Mouse (Mus musculus) MEL (cell line): ENCODE results near the gene Arhgap44. TPM values are rescaled to one million over a fixed set of nuclear protein-coding genes. Genes with fewer than 3 reads are reported as not detected.

Experiments used
- DNase-seq: peaks from one replicate; pipeline ENCODE4 v3.0.0; 2011; ENCODE audit warnings: low read depth, low spot score
- H3K27ac ChIP-seq: 2 replicates; pipeline ENCODE4 v1.5.1; 2012; ENCODE audit warnings: low read depth, mild to moderate bottlenecking, control low read depth, low read length, moderate library complexity; ENCODE audit not compliant: control insufficient read depth
- H3K27me3 ChIP-seq, 2 experiments: fragments of 150-350 bp in 1 of 2; sonication (generic) in 1 of 2; 2 replicates each; pipeline ENCODE4 v1.6.1; 2012; ENCODE audit warnings: low read length in 2 of 2, mild to moderate bottlenecking in 2 of 2, improper control_type of control experiment in 1 of 2, moderate library complexity in 1 of 2; ENCODE audit not compliant: insufficient read depth in 2 of 2, control insufficient read depth in 1 of 2
- H3K36me3 ChIP-seq, 2 experiments: 2 replicates each; pipeline ENCODE4 v1.6.1; 2012 to 2014; ENCODE audit warnings: low read length in 2 of 2, improper control_type of control experiment in 1 of 2, inconsistent platforms in 1 of 2, mild to moderate bottlenecking in 1 of 2; ENCODE audit not compliant: insufficient read depth in 2 of 2, control insufficient read depth in 1 of 2
- H3K4me1 ChIP-seq, 2 experiments: fragments of 150-350 bp in 1 of 2; sonication (generic) in 1 of 2; 2 replicates each; pipeline ENCODE4 v1.6.1; 2012; ENCODE audit warnings: low read length in 2 of 2, improper control_type of control experiment in 1 of 2, mild to moderate bottlenecking in 1 of 2; ENCODE audit not compliant: insufficient read depth in 2 of 2, control insufficient read depth in 1 of 2
- H3K4me3 ChIP-seq, 2 experiments: fragments of 150-350 bp in 1 of 2; sonication (generic) in 1 of 2; 2 replicates each; pipeline ENCODE4 v1.5.1; 2012; ENCODE audit warnings: low read depth in 2 of 2, low read length in 2 of 2, mild to moderate bottlenecking in 2 of 2, moderate library complexity in 2 of 2, control low read depth in 1 of 2, improper control_type of control experiment in 1 of 2; ENCODE audit not compliant: control insufficient read depth in 1 of 2, insufficient read depth in 1 of 2
- H3K79me2 ChIP-seq: 2 replicates; pipeline ENCODE4 v1.6.1; 2012; ENCODE audit warnings: mild to moderate bottlenecking, low read length, moderate library complexity; ENCODE audit not compliant: control insufficient read depth, poor library complexity, insufficient read depth
- H3K9ac ChIP-seq: 2 replicates; pipeline ENCODE4 v1.6.1; 2012; ENCODE audit warnings: low read depth, mild to moderate bottlenecking, control low read depth, low read length, moderate library complexity; ENCODE audit not compliant: control insufficient read depth, poor library complexity, severe bottlenecking
- H3K9me3 ChIP-seq: fragments of 150-350 bp; sonication (generic); replicated peaks from 2 replicates; pipeline ENCODE4 v1.6.1; 2012; ENCODE audit warnings: mild to moderate bottlenecking, low read length, improper control_type of control experiment, moderate library complexity; ENCODE audit not compliant: insufficient read depth
- BHLHE40 ChIP-seq: IDR thresholded peaks from 2 replicates; pipeline ENCODE4 v1.6.1; 2012; ENCODE audit warnings: low read depth, mild to moderate bottlenecking, inconsistent platforms, low read length, improper control_type of control experiment, borderline replicate concordance
- CHD2 ChIP-seq: IDR thresholded peaks from 2 replicates; pipeline ENCODE4 v1.6.1; 2011; ENCODE audit warnings: low read length, improper control_type of control experiment
- CTCF ChIP-seq, 3 experiments: IDR thresholded peaks in 2 of 3; conservative IDR thresholded peaks in 1 of 3; 2 replicates each; pipeline ENCODE4 v1.5.1; 2011 to 2012; ENCODE audit warnings: low read length in 3 of 3, low read depth in 2 of 3, mild to moderate bottlenecking in 2 of 3, improper control_type of control experiment in 1 of 3, inconsistent platforms in 1 of 3, mixed read lengths in 1 of 3, moderate library complexity in 1 of 3; ENCODE audit not compliant: control insufficient read depth in 1 of 3, insufficient read depth in 1 of 3, poor library complexity in 1 of 3, severe bottlenecking in 1 of 3
- E2F4 ChIP-seq: IDR thresholded peaks from 2 replicates; pipeline ENCODE4 v1.6.1; 2011; ENCODE audit warnings: low read depth, low read length, improper control_type of control experiment, borderline replicate concordance
- ELF1 ChIP-seq: IDR thresholded peaks from 2 replicates; pipeline ENCODE4 v1.6.1; 2014; ENCODE audit warnings: low read depth, mild to moderate bottlenecking, inconsistent platforms, low read length, improper control_type of control experiment, moderate library complexity
- EP300 ChIP-seq, 2 experiments: IDR thresholded peaks; 2 replicates each; pipeline ENCODE4 v1.6.1; 2011; ENCODE audit warnings: improper control_type of control experiment in 2 of 2, low read length in 2 of 2, low read depth in 1 of 2, mild to moderate bottlenecking in 1 of 2
- ETS1 ChIP-seq: IDR thresholded peaks from 2 replicates; pipeline ENCODE4 v1.6.1; 2012; ENCODE audit warnings: low read depth, mild to moderate bottlenecking, inconsistent platforms, low read length, improper control_type of control experiment, moderate library complexity
- HCFC1 ChIP-seq: IDR thresholded peaks from 2 replicates; pipeline ENCODE4 v1.6.1; 2012; ENCODE audit warnings: low read depth, mild to moderate bottlenecking, inconsistent platforms, low read length, improper control_type of control experiment, moderate library complexity
- MAZ ChIP-seq: IDR thresholded peaks from 2 replicates; pipeline ENCODE4 v1.6.1; 2012; ENCODE audit warnings: low read depth, mild to moderate bottlenecking, inconsistent platforms, low read length, improper control_type of control experiment
- MEF2A ChIP-seq: IDR thresholded peaks from 2 replicates; pipeline ENCODE4 v1.6.1; 2014; ENCODE audit warnings: low read depth, mild to moderate bottlenecking, inconsistent platforms, low read length, improper control_type of control experiment; ENCODE audit not compliant: poor library complexity, insufficient replicate concordance, severe bottlenecking; ENCODE audit errors: extremely low read depth
- NELFE ChIP-seq: IDR thresholded peaks from 2 replicates; pipeline ENCODE4 v1.6.1; 2011; ENCODE audit warnings: low read depth, low read length, improper control_type of control experiment
- NRF1 ChIP-seq: IDR thresholded peaks from 2 replicates; pipeline ENCODE4 v1.6.1; 2014; ENCODE audit warnings: low read depth, mild to moderate bottlenecking, inconsistent platforms, low read length, improper control_type of control experiment, moderate library complexity; ENCODE audit not compliant: poor library complexity, insufficient read depth, severe bottlenecking
- POLR2AphosphoS2 ChIP-seq: IDR thresholded peaks from 2 replicates; pipeline ENCODE4 v1.6.1; 2011; ENCODE audit warnings: low read length, improper control_type of control experiment
- RAD21 ChIP-seq: IDR thresholded peaks from 2 replicates; pipeline ENCODE4 v1.6.1; 2011; ENCODE audit warnings: mild to moderate bottlenecking, low read depth, low read length, improper control_type of control experiment
- RCOR1 ChIP-seq: IDR thresholded peaks from 2 replicates; pipeline ENCODE4 v1.6.1; 2012; ENCODE audit warnings: low read depth, mild to moderate bottlenecking, inconsistent platforms, low read length, improper control_type of control experiment
- SIN3A ChIP-seq: IDR thresholded peaks from 2 replicates; pipeline ENCODE4 v1.6.1; 2012; ENCODE audit warnings: low read length, improper control_type of control experiment, inconsistent platforms
- SMC3 ChIP-seq: IDR thresholded peaks from 2 replicates; pipeline ENCODE4 v1.6.1; 2011; ENCODE audit warnings: low read depth, low read length, improper control_type of control experiment
- TCF12 ChIP-seq: IDR thresholded peaks from 2 replicates; pipeline ENCODE4 v1.6.1; 2014; ENCODE audit warnings: low read depth, mild to moderate bottlenecking, inconsistent platforms, low read length, improper control_type of control experiment, moderate library complexity
- USF1 ChIP-seq: IDR thresholded peaks from 2 replicates; pipeline ENCODE4 v1.6.1; 2014; ENCODE audit warnings: low read depth, mild to moderate bottlenecking, inconsistent platforms, low read length, improper control_type of control experiment, moderate library complexity
- ZC3H11A ChIP-seq: IDR thresholded peaks from 2 replicates; pipeline ENCODE4 v1.6.1; 2012; ENCODE audit warnings: low read depth, mild to moderate bottlenecking, inconsistent platforms, low read length, improper control_type of control experiment
- ZNF384 ChIP-seq: IDR thresholded peaks from 2 replicates; pipeline ENCODE4 v1.6.1; 2012; ENCODE audit warnings: low read depth, mild to moderate bottlenecking, inconsistent platforms, low read length, improper control_type of control experiment
- polyA plus RNA-seq, 2 experiments: library from polyadenylated mRNA; stranded (reverse) in 1 of 2; unstranded in 1 of 2; fragments of >175 nt in 1 of 2; fragments of >200 nt in 1 of 2; gene quantifications; 2 replicates each; pipeline versions ENCODE4 v1.2.1 to v1.2.4; 2012; ENCODE audit warnings: low replicate concordance in 2 of 2, low read depth in 1 of 2; ENCODE audit not compliant: insufficient read length in 2 of 2, insufficient read depth in 1 of 2, missing spikeins in 1 of 2
- total RNA-seq: library from RNA; depleted of rRNA; stranded (reverse); fragments of 300-350 nt; gene quantifications from 2 replicates; pipeline ENCODE4 v1.2.3, GENCODE M21; 2012

Gene Arhgap44
- total and polyA plus RNA-seq, 3 experiments = 0.08 TPM; not detected in 2

DNA sequence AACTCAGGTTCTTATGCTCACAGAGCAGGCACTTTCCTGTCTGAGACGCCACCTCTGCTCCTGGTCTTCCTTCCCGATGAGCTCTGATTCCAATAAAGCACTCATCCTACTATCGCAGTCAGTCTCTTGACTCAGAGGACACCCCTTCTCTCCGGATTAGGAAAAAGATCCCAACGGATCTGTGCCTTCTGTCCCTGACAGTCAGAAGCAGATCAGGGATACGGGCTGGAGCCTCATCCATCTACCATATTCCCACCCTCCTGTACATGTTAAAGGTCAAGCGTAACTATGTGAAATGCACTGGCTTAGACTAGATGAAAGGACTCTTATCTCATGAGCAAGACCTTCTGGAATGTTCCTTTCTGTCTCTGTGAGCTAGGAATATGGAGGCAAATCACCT, 14.3 kb downstream of the Arhgap44 start:
- no peak for DNase-seq
- Histone ChIP-seq H3K36me3 (no peaks in the 10 kb centered on the region), H3K79me2 (no peaks in the 10 kb centered on the region), H3K4me3 (no peak overlapping the region), H3K9ac (no peak overlapping the region), H3K27me3 (no peaks in the 10 kb centered on the region), H3K9me3 (no peaks in the 10 kb centered on the region), H3K27ac (no peak overlapping the region)
- TF ChIP-seq NRF1 (no peak), ELF1 (no peak), ETS1 (no peak), CTCF (IDR thresholded peaks at IDR 0.05 in 2 of 3, conservative IDR thresholded peaks at IDR 0.05 in 1 of 3; ENCODE audit: control insufficient read depth in 1 of 3, insufficient read depth in 1 of 3, low read depth in 2 of 3, low read length in 3 of 3, poor library complexity in 1 of 3, severe bottlenecking in 1 of 3) (no peak), E2F4 (no peak), RAD21 (no peak), BHLHE40 (no peak), SIN3A (no peak), TCF12 (no peak), EP300 (IDR thresholded peaks at IDR 0.05; ENCODE audit: low read depth in 1 of 2, low read length in 2 of 2) (no peak), HCFC1 (no peak), USF1 (no peak), NELFE (no peak), MAZ (no peak), ZNF384 (no peak), SMC3 (no peak), ZC3H11A (no peak), MEF2A (no peak), RCOR1 (no peak)
- TF ChIP-seq, all 39 proteins: peak for 0
- no peaks in the 10 kb centered on the region for H3K4me1 ChIP-seq

DNA sequence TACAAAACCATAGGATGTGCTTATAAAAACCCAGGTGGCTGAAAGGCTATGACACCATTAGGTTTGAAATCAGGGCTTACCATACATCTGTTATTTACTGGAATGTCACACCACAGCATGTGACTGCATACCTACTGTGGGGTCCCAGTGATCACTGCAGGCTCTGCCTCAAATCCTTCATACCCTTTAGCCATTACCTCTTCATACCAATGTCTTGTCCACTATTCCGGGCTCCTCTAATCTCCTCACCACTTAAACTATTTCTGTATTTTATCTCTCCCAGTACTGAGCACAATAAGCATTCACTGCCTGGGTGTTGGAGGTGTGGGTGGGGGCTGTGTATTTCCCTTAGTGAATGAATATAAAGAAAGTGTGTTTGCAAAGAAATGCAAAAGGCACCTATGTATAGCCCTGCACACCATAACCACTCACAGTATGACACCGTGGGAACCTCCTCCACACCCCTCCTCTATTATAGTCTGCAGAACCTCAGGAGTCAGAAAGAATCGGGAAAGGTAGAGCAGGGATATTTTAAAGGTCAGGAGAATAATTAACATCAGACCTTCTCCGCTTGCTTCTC, 19.8 kb downstream of the Arhgap44 start:
- no peak for TF ChIP-seq MAZ
- no peak for TF ChIP-seq TCF12
- no peak for TF ChIP-seq POLR2AphosphoS2
- TF ChIP-seq MEF2A = no peak
- no peak for TF ChIP-seq ELF1
- no peak for TF ChIP-seq CHD2
- no peak for TF ChIP-seq SMC3
- H3K9me3 ChIP-seq = no peaks in the 10 kb centered on the region
- no peak overlapping the region for H3K4me3 ChIP-seq
- H3K79me2 ChIP-seq = no peaks in the 10 kb centered on the region
- H3K4me1 ChIP-seq = no peaks in the 10 kb centered on the region
- no peaks in the 10 kb centered on the region for H3K36me3 ChIP-seq
- H3K27ac ChIP-seq = no peak overlapping the region
- H3K9ac ChIP-seq = no peak overlapping the region
- no peak for DNase-seq
- H3K27me3 ChIP-seq = no peaks in the 10 kb centered on the region
